Mouse (Mus musculus) kidney, adult 11 months (tissue): ENCODE results near the gene 6030445D17Rik.

Source experiments
- DNase-seq: peaks from one replicate; pipeline ENCODE4 v3.0.0; 2022

Gene 6030445D17Rik

GRCm38 (mm10) chr4:136462086-136462838 lies at the start of gene 6030445D17Rik:
TSS of gene 6030445D17Rik (plus strand) at chr4:136462250.
- DNase-seq: peak; percentile 81

DNA sequence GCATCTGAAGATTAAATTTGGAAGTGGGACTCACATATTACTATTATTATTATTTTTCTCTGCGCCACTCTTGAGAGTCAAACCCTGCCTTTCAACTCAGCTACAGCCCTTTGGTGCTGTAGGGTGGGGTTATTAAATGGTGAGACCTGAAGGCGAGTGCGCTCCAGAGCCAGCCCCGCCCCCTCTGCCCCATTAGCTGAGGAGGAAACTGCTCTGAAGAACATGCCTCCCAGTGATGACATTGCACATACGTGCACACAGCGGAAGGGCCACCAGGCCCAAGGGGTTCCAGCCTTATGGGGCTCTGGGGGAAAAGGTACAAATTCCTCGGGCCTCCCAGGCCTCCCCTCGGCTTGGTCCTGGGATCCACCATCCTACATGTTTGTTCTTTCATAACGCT lies 46.6 kb upstream of the 6030445D17Rik start:
- no peak for DNase-seq

DNA sequence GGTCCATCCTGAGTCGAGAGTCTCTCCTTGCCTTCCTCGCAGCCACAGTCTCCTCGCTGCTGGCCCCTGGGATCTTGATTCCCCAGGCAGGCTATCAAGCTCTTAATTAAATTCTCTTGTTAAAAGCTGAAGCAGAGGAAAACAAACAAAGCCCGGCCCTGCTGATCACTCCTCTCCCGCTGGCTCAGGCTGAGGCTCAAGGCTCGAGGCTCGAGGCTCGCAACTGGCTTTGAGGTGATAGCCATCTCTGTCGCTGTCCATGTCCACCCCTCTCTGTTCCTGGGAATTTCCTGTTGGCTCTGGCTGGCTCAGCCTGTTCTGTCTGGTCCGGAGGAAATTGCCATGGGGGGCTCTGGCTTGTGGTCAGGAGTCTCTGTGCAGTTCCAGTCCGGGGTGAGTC lies 43.1 kb upstream of the 6030445D17Rik start:
- no peak for DNase-seq

DNA sequence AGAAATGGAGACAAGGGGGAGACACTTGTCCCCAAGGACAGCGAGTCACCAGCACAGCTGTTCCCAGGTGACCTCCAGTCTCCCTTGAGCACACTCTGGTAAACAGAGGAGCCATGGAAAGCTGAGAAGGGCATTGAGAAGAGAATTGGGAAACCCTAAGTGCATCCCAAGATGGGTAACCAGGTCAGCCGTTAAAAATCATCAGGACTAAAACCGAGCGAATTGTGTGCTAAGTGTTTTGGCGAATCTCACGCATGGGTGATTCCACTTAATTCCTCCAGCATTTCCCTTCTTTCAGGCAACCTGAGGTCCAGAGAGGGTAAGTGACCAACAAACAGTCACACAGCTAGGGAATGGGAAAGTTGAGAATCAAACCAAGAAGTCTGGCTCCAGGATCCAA lies 42.7 kb upstream of the 6030445D17Rik start:
- no peak for DNase-seq

- DNase-seq: no peak
These were observed 38.8 kb upstream of the 6030445D17Rik start, which contains the start of gene Htr1d for GRCm38 (mm10) chr4:136423224-136423623. TSS of gene Htr1d (plus strand) at chr4:136423524.

DNA sequence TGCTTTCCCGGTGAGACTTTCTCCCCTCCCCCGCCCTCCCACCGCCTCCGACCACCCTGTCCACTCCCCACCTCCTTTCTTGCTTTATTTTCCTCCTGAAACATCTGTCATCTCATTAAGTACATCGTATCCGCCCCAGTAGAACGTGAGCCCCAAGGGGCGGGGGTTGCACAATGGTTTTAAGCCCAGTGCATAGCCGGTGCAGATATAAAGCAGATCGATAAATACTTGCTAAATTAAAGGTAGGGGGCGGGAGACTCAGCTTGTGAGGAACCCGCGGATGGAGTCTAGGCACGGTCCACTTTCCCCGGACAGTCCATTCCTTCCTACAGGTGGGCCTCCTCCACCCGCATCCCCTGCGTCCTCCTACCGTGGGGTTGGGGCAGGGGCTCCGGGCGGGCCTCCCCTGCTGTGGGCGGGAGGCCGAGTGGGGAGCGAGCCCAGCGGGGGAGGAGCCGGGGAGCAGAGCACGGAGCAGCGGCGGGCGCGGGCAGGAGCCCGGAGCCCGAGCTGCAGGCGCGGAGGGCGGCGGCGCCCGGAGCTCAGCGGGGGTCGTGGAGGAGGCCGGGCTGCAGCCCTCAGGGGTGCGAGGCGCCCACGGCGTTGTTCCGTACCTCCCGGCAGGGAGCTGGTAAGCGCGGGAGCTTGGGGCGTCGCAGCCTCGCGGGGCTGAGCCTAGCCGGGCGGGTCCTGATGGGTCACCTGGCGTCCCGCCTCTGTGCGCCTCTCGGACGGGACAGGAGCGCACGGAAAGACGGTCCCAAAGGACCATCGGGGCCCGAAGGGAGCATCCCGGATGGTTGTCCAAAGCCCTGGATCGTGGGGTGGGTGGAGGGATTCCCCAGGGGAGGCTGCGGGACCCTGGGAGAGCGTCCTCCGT lies 37.7 kb upstream of the 6030445D17Rik start:
- DNase-seq: no peak

GRCm38 (mm10) chr4:136425000-136425288 lies 37.1 kb upstream of the 6030445D17Rik start:
- no peak for DNase-seq

- DNase-seq: no peak
These were observed 31.3 kb upstream of the 6030445D17Rik start for GRCm38 (mm10) chr4:136430609-136431375.

GRCm38 (mm10) chr4:136431376-136431693 lies 30.7 kb upstream of the 6030445D17Rik start:
- DNase-seq: peak; percentile 26

DNA sequence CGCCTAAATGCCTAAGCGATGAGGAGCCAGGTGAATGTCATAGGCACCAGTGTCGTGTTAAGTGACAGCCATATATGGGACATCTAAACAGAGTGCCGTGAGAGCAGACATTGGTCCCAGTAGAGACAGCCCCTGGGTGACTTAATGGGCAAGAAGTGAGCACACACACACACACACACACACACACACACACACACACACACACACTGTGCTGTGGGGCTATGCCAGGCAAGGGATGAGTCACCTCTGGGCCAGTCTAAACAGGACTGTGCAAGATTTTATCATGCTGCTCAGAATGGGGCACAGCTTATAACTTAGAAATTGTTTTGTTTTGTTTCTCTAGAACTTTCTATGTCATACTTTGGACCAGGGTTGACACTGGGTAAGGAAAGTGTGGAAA lies 28.0 kb upstream of the 6030445D17Rik start:
- DNase-seq: no peak

- no peak for DNase-seq
These were observed 22.9 kb upstream of the 6030445D17Rik start for GRCm38 (mm10) chr4:136439106-136439505.

GRCm38 (mm10) chr4:136441354-136442043 lies 20.6 kb upstream of the 6030445D17Rik start:
- DNase-seq: no peak

- DNase-seq: no peak
These were observed 17.5 kb upstream of the 6030445D17Rik start for GRCm38 (mm10) chr4:136444561-136444960.

- DNase-seq: no peak
These were observed 12.3 kb upstream of the 6030445D17Rik start for GRCm38 (mm10) chr4:136449795-136450194.

- no peak for DNase-seq
These were observed 11.8 kb upstream of the 6030445D17Rik start for GRCm38 (mm10) chr4:136450271-136450670.

- peak; percentile 41 for DNase-seq
These were observed 10.5 kb upstream of the 6030445D17Rik start for GRCm38 (mm10) chr4:136451564-136451963.

DNA sequence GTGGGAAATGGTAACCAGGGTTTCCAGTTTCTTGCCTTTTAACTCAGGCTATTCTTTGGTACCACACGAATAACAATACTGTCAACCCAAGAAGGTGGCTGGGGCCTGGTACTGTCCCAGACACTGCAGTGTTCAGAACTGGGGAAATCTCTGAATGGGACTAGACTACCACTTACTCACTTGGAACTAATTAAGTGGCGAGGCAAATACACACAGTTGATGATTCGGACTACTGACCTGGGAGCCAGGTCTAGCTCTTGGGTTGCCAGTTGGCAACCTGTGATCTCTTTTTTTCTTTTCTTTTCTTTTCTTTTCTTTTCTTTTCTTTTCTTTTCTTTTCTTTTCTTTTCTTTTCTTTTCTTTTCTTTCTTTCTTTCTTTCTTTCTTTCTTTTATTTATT lies 9.8 kb upstream of the 6030445D17Rik start:
- no peak for DNase-seq

DNA sequence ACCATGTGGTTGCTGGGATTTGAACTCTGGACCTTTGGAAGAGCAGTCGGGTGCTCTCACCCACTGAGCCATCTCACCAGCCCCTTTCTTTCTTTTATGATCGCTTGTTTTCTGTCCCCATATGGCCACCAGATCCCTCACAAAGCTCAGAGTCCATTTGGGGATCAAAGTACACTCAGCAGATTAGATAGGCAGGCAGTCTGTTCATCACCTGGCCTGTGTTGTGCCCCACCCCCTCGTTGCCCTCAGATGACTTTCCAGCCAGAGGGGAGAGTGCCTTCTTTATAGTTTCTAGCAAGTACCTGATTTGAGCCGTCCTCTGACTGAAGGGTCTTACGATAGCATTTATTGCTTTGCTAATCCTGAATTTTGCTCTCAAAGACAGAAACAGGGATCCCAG lies 9.3 kb upstream of the 6030445D17Rik start:
- DNase-seq: peak; percentile 39

DNA sequence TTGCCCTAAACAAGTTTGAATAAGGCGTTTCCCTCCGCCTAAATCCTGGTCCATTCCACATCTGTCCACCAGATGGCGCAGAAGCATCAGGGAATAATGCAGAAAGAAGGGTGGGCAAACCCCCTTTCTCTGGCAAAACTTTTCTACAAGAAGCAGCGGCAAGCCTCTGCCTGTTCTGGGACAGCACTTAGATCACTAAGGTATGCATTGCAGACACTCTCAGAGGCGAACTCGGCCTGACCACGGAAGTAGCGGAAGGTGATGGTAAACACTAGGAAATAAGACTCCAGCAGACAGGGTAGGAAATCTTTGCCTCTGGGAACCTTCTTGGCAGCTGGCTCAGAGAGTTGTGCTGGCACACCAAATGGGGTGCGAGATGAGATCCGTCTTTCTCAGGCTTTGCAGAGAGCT lies 7.2 kb upstream of the 6030445D17Rik start:
- DNase-seq: peak; percentile 50

GRCm38 (mm10) chr4:136456516-136457218 lies 5.4 kb upstream of the 6030445D17Rik start:
- DNase-seq: no peak

DNA sequence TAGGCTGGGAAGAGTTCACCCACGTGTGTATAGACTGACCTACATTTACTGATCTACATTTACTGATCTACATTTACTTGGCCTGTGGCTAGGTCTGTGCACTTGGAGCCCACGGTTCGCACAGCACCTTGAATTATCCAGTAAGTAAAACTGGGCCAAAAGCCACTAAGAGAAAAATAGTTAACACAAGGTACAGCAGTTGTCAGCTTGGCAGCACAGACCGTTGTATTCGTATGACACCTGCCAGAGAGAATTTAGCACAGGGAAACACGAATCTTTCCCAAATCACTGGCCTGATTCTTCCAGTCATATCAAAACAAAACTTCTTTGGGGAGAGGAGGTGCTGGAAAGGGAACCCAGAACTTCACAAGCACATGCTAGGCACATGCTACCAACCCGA lies 3.8 kb upstream of the 6030445D17Rik start:
- no peak for DNase-seq

DNA sequence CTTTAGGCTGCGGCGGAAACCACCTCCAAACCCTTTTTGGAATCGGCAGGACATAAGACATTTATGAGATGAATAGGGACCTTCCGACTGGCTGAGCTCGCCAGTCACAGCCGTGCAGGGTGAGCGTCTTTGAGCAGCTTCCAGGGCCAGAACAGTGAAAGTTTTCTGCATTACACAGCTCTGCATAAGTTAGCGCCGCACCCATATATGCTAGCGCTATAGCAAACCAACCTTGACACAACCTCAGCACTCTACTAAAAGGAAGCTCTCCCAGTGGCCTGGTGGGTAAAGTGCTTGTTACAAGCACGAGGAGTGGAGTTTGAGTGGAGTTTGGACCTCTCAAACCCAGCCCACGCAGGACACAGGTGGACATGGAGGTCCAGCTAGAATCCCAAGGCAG lies 2.8 kb upstream of the 6030445D17Rik start:
- DNase-seq: no peak
